ENCODE assay signal across 10 mouse cellular contexts in the genomic region with DNA sequence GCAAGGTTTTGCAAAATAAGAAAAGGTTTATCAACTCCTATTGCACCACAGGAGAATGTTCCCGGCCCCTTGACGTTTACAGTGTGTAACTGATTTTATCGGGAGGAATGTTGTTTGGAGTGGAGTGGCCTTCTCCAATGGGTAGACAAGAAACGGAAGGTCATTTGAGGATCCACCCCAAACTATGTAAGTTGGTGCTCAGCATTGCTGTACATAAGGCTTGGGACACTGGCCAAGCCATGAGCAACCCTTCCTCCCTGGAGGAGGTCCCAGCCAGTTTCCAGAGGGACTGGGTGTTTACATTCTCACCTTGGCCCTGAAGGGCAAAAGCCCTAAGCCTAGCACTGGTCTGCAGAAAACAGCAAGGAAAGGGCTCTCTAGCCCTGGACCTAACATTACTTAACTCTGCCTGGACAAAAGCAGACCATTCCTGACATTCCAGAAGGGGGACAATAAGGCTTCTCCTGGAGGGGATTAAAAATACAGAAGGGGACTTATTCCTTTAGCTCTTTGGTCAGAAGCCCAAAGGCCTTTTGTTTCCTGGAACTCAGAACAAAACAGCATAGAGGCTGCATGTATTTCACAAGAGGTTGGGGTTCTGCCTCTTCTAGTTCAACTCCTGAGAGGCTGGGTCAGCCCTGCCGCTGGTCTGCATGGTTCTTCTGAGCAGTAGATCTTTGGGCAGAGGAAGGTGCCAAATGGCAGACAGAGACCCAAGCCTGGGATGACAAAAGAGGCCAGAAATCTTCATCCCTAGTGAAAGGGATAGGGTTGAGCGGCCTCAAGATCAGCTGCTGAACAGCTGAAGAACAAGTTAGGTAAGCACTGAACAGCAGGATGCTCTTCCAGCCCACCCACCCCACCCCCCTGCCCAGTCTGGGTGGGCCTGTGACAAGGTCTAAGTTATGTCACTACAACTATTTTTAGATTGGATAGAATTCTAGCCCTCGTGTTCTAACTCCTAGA. TPM values are rescaled to one million over a fixed set of nuclear protein-coding genes. Genes with fewer than 3 reads are reported as not detected.
DNase-seq lines count a peak whose midpoint lies in the region; ATAC-seq and TF ChIP-seq lines count a peak whose summit lies in the region.
"Had no signal": no experiment of that assay in that cellular context is flagged by ENCODE, and none has a peak within 500 bp of the region (broad histone marks: within the 10 kb centered on the region; RNA-seq: fewer than 3 reads in every experiment).

No protein-coding gene starts in this region.

- no peak overlapping the region for H3K27ac ChIP-seq in heart, embryonic 11.5 days (ENCODE audit: low read depth, low read length)
- peak overlapping the region; percentile 87 for H3K27ac ChIP-seq in heart, postnatal 0 days (ENCODE audit: low read depth)
- peak overlapping the region; percentile 27 for H3K27ac ChIP-seq in lung, embryonic 16.5 days (ENCODE audit: low read length)
- no peak overlapping the region; the same call in 1 of the 2 replicates for H3K27ac ChIP-seq in cerebellum, adult 2 months (ENCODE audit: insufficient read depth, low read length)
- H3K27ac ChIP-seq: limb, embryonic 12.5 days had no signal

- H3K27me3 ChIP-seq in heart, embryonic 11.5 days (ENCODE audit: control insufficient read depth, insufficient read depth, low read length): no peaks in the 10 kb centered on the region
- no peaks in the 10 kb centered on the region for H3K27me3 ChIP-seq in heart, postnatal 0 days (ENCODE audit: control insufficient read depth, insufficient read depth, low read length)
- H3K27me3 ChIP-seq in lung, embryonic 16.5 days (ENCODE audit: control insufficient read depth, insufficient read depth, low read depth, low read length): no peaks in the 10 kb centered on the region
- H3K27me3 ChIP-seq in cerebellum, adult 2 months (ENCODE audit: control insufficient read depth, insufficient read depth, low read length): no peaks in the 10 kb centered on the region
- H3K27me3 ChIP-seq: limb, embryonic 12.5 days had no signal

- WGBS in heart, embryonic 11.5 days (ENCODE audit: insufficient replicate concordance): 48% methylated on average over 7 of the region's 7 CpGs
- WGBS in heart, postnatal 0 days: 23% methylated on average over 7 of the region's 7 CpGs
- WGBS in lung, embryonic 16.5 days: 25% methylated on average over 7 of the region's 7 CpGs
- WGBS in cerebellum, adult 2 months: 85% methylated on average over 7 of the region's 7 CpGs

- TF ChIP-seq CTCF in heart, postnatal 0 days (IDR thresholded peaks at IDR 0.05; ENCODE audit: low read depth): no peak
- no peak for TF ChIP-seq CTCF in cerebellum, adult 2 months (IDR thresholded peaks at IDR 0.05; ENCODE audit: borderline replicate concordance, insufficient read depth, low read depth, low read length)

- no peaks in the 10 kb centered on the region for H3K9me3 ChIP-seq in heart, embryonic 11.5 days (replicated peaks; ENCODE audit: control insufficient read depth, low read length)
- H3K9me3 ChIP-seq in heart, postnatal 0 days (replicated peaks; ENCODE audit: control insufficient read depth, low read length): no peaks in the 10 kb centered on the region
- no peaks in the 10 kb centered on the region for H3K9me3 ChIP-seq in lung, embryonic 16.5 days (ENCODE audit: control insufficient read depth, low read length)
- H3K9me3 ChIP-seq: G1E had no signal

- TF ChIP-seq EP300 in heart, postnatal 0 days (IDR thresholded peaks at IDR 0.05; ENCODE audit: low read depth): peak; percentile 83

- peak; percentile 99 for DNase-seq in heart, adult 11 months
- DNase-seq in adipocyte (ENCODE audit: low spot score): peak; percentile 95
- DNase-seq in heart, postnatal 0 days (ENCODE audit: low spot score): peak; percentile 94
- DNase-seq in cerebellum, adult 2 months: no peak
- no peak for DNase-seq in right cerebral cortex, postnatal 14 days
- no peak for DNase-seq in retina, embryonic 14.5 days (ENCODE audit: low spot score)

- ATAC-seq in heart, embryonic 11.5 days (replicated peaks; ENCODE audit: insufficient number of reproducible peaks, low FRiP score, low TSS enrichment): no peak
- ATAC-seq in heart, postnatal 0 days (ENCODE audit: insufficient read depth, low read depth): peak; percentile 87
- ATAC-seq in lung, embryonic 16.5 days (ENCODE audit: low read depth): peak; percentile 63

- no peak for TF ChIP-seq POLR2A in cerebellum, adult 2 months (IDR thresholded peaks at IDR 0.05; ENCODE audit: borderline replicate concordance, insufficient read depth, low read length)

- no peak overlapping the region for H3K9ac ChIP-seq in heart, embryonic 11.5 days (ENCODE audit: low read depth, low read length)
- 0 out of 2 replicates have a peak overlapping the region, but pooled peaks have one; percentile 26 for H3K9ac ChIP-seq in heart, postnatal 0 days (replicated peaks; ENCODE audit: low read depth, low read length)
- H3K9ac ChIP-seq in lung, embryonic 16.5 days (ENCODE audit: low read length): no peak overlapping the region
- H3K9ac ChIP-seq: limb, embryonic 12.5 days had no signal

- H3K4me2 ChIP-seq in heart, embryonic 11.5 days: no peak overlapping the region
- no peak overlapping the region for H3K4me2 ChIP-seq in heart, postnatal 0 days (ENCODE audit: low read depth, low read length)
- H3K4me2 ChIP-seq in lung, embryonic 16.5 days (ENCODE audit: low read depth, low read length): no peak overlapping the region
- H3K4me2 ChIP-seq: limb, embryonic 12.5 days had no signal

- no peak overlapping the region for H3K4me3 ChIP-seq in heart, embryonic 11.5 days (ENCODE audit: low read depth, low read length)
- H3K4me3 ChIP-seq in heart, postnatal 0 days (ENCODE audit: low read depth, low read length): no peak overlapping the region
- H3K4me3 ChIP-seq in lung, embryonic 16.5 days (ENCODE audit: low read length): no peak overlapping the region
- no peak overlapping the region for H3K4me3 ChIP-seq in cerebellum, adult 2 months (replicated peaks; ENCODE audit: insufficient read depth, low read depth, low read length)
- H3K4me3 ChIP-seq: limb, embryonic 12.5 days had no signal

- H3K4me1 ChIP-seq in heart, embryonic 11.5 days (ENCODE audit: control insufficient read depth, insufficient read depth, low read length): peaks cover 15% of the 10 kb centered on the region
- peaks cover 23% of the 10 kb centered on the region for H3K4me1 ChIP-seq in heart, postnatal 0 days (ENCODE audit: control insufficient read depth, insufficient read depth)
- H3K4me1 ChIP-seq in lung, embryonic 16.5 days (replicated peaks; ENCODE audit: control insufficient read depth, insufficient read depth, low read length): peaks cover 18% of the 10 kb centered on the region
- H3K4me1 ChIP-seq in cerebellum, adult 2 months (ENCODE audit: control insufficient read depth, insufficient read depth, low read length): peaks cover 10% of the 10 kb centered on the region
- H3K4me1 ChIP-seq: limb, embryonic 12.5 days had no signal

- no peaks in the 10 kb centered on the region for H3K36me3 ChIP-seq in heart, embryonic 11.5 days (ENCODE audit: control insufficient read depth, insufficient read depth, low read length)
- no peaks in the 10 kb centered on the region for H3K36me3 ChIP-seq in heart, postnatal 0 days (replicated peaks; ENCODE audit: control insufficient read depth, insufficient read depth, low read length)
- no peaks in the 10 kb centered on the region for H3K36me3 ChIP-seq in lung, embryonic 16.5 days (ENCODE audit: control insufficient read depth, insufficient read depth, low read length)
- H3K36me3 ChIP-seq: G1E; limb, embryonic 12.5 days had no signal

RNA-seq across cellular contexts. Expression of a gene that starts 7.5 kb away (rescaled TPM):
- polyA plus RNA-seq in heart, embryonic 11.5 days (2014; fragmentation: Nextera tagmentation; extraction: Ambion mirVana): 31.3 and 37.2 TPM in 2 replicates
- total RNA-seq in heart, postnatal 0 days (2014; rRNA removed; ENCODE audit: low replicate concordance): 93.7 and 94.2 TPM in 2 replicates
- 24.5 and 28.7 TPM in 2 replicates for polyA plus RNA-seq in heart, postnatal 0 days (2015; fragmentation: Nextera tagmentation; extraction: Ambion mirVana)
- polyA plus RNA-seq in lung, embryonic 16.5 days (2015; fragmentation: Nextera tagmentation; extraction: Ambion mirVana): 16.8 and 19.2 TPM in 2 replicates
- 21.9 and 24.4 TPM in 2 replicates for polyA plus RNA-seq in cerebellum, adult 2 months (2012; rRNA removed)

Comparison
In these comparisons a context has a peak if more than half of its experiments do, and no peak if none do; other contexts are left out.
1. H3K27ac ChIP-seq: peak in heart, postnatal 0 days (single experiment) and lung, embryonic 16.5 days (single experiment); none in heart, embryonic 11.5 days (single experiment) and cerebellum, adult 2 months (single experiment).
2. DNase-seq: peak in heart, adult 11 months (single experiment), adipocyte (single experiment) and heart, postnatal 0 days (single experiment); none in cerebellum, adult 2 months (0 of 2), right cerebral cortex, postnatal 14 days (single experiment) and retina, embryonic 14.5 days (single experiment).